Comparison of ENCODE assay signal across 8 mouse cellular contexts in genomic region chr7:35120146-35120691, GRCm38 (mm10). TPM values are rescaled to one million over a fixed set of nuclear protein-coding genes. Genes with fewer than 3 reads are reported as not detected.
DNase-seq lines count a peak whose midpoint lies in the region; ATAC-seq and TF ChIP-seq lines count a peak whose summit lies in the region.

No protein-coding gene starts in this region.

- no peak; the same call in 1 of the 2 replicates for TF ChIP-seq CTCF in intestine, postnatal 0 days (IDR thresholded peaks at IDR 0.05; ENCODE audit: low read depth)
- no peak for TF ChIP-seq CTCF in liver, postnatal 0 days (IDR thresholded peaks at IDR 0.05; ENCODE audit: low read depth)

- peaks cover 46% of the 10 kb centered on the region for H3K4me1 ChIP-seq in lung, embryonic 15.5 days
- no peaks in the 10 kb centered on the region for H3K4me1 ChIP-seq in intestine, postnatal 0 days (replicated peaks; ENCODE audit: control insufficient read depth, insufficient read depth, low read length)
- H3K4me1 ChIP-seq in liver, postnatal 0 days (ENCODE audit: insufficient read depth): peaks cover 17% of the 10 kb centered on the region

- H3K36me3 ChIP-seq in lung, embryonic 15.5 days: no peaks in the 10 kb centered on the region
- no peaks in the 10 kb centered on the region; the same call in 1 of the 2 replicates for H3K36me3 ChIP-seq in intestine, postnatal 0 days (ENCODE audit: control insufficient read depth, insufficient read depth)
- no peaks in the 10 kb centered on the region for H3K36me3 ChIP-seq in liver, postnatal 0 days (replicated peaks; ENCODE audit: insufficient read depth, low read length)

- DNase-seq in lung, postnatal 36 days: no peak
- peak; percentile 58 to 62 for DNase-seq in cerebellum, postnatal 10 days
- DNase-seq in gastrocnemius, postnatal 25 days: peak; percentile 42
- DNase-seq in liver, postnatal 0 days: no peak
- peak; percentile 67 for DNase-seq in testis, postnatal 10 days (ENCODE audit: low spot score)

- TF ChIP-seq EP300 in liver, postnatal 0 days (IDR thresholded peaks at IDR 0.05; ENCODE audit: low read depth): no peak

- WGBS in lung, embryonic 15.5 days: 1% methylated on average over 53 of the region's 53 CpGs
- WGBS in intestine, postnatal 0 days: under 1% methylated on average over 53 of the region's 53 CpGs
- under 1% methylated on average over 53 of the region's 53 CpGs for WGBS in liver, postnatal 0 days (ENCODE audit: insufficient replicate concordance)

- peaks cover 49% of the 10 kb centered on the region for H3K27me3 ChIP-seq in lung, embryonic 15.5 days
- H3K27me3 ChIP-seq in intestine, postnatal 0 days (replicated peaks; ENCODE audit: control insufficient read depth, insufficient read depth, low read length): no peaks in the 10 kb centered on the region
- peaks cover 39% of the 10 kb centered on the region for H3K27me3 ChIP-seq in liver, postnatal 0 days (ENCODE audit: insufficient read depth, low read length)

- peak overlapping the region; percentile 63 for H3K4me3 ChIP-seq in lung, embryonic 15.5 days
- H3K4me3 ChIP-seq in intestine, postnatal 0 days (ENCODE audit: low read depth, low read length): peak overlapping the region; percentile 79
- peak overlapping the region; percentile 69 for H3K4me3 ChIP-seq in liver, postnatal 0 days (ENCODE audit: low read depth, low read length)

- H3K9ac ChIP-seq in lung, embryonic 15.5 days: peak overlapping the region; percentile 71
- H3K9ac ChIP-seq in intestine, postnatal 0 days (ENCODE audit: low read depth, low read length): peak overlapping the region; percentile 87
- H3K9ac ChIP-seq in liver, postnatal 0 days (replicated peaks): peak overlapping the region; percentile 73

- H3K9me3 ChIP-seq in lung, embryonic 15.5 days: no peaks in the 10 kb centered on the region
- no peaks in the 10 kb centered on the region for H3K9me3 ChIP-seq in intestine, postnatal 0 days (ENCODE audit: control insufficient read depth)
- H3K9me3 ChIP-seq in liver, postnatal 0 days (ENCODE audit: low read length): no peaks in the 10 kb centered on the region

- no peak for ATAC-seq in lung, embryonic 15.5 days (ENCODE audit: borderline replicate concordance, extremely low read depth, low FRiP score, low TSS enrichment)
- ATAC-seq in intestine, postnatal 0 days: no peak
- no peak for ATAC-seq in liver, postnatal 0 days
- no peak for ATAC-seq in frontal cortex, adult (ENCODE audit: low TSS enrichment)

- H3K4me2 ChIP-seq in lung, embryonic 15.5 days: peak overlapping the region; percentile 98
- H3K4me2 ChIP-seq in intestine, postnatal 0 days (replicated peaks; ENCODE audit: low read depth): peak overlapping the region; percentile 93
- peak overlapping the region; percentile 87 for H3K4me2 ChIP-seq in liver, postnatal 0 days (ENCODE audit: low read depth, low read length)

- no peak overlapping the region for H3K27ac ChIP-seq in lung, embryonic 15.5 days
- H3K27ac ChIP-seq in intestine, postnatal 0 days (ENCODE audit: low read depth, low read length): peak overlapping the region; percentile 92
- H3K27ac ChIP-seq in liver, postnatal 0 days (ENCODE audit: low read depth): peak overlapping the region; percentile 77

RNA-seq across cellular contexts. Expression of gene Cebpa, which starts 1.1 kb away (rescaled TPM):
- 6.9 and 7.3 TPM in 2 replicates for polyA plus RNA-seq in lung, embryonic 15.5 days (2015; fragmentation: Nextera tagmentation; extraction: Ambion mirVana)
- 10 to 100 TPM in 1 of 2 experiments, 1 to 10 TPM in 1; 2.1 to 19.6 TPM for total RNA-seq in gastrocnemius, postnatal 25 days (2021)
- polyA plus RNA-seq in intestine, postnatal 0 days (2015; fragmentation: Nextera tagmentation; extraction: Ambion mirVana): 25.1 and 28.0 TPM in 2 replicates
- polyA plus RNA-seq in liver, postnatal 0 days (2015; fragmentation: Nextera tagmentation; extraction: Ambion mirVana): 20.2 and 34.0 TPM in 2 replicates

Comparison
In these comparisons a context has a peak if more than half of its experiments do, and no peak if none do; other contexts are left out.
1. DNase-seq: peak in cerebellum, postnatal 10 days (2 of 2), gastrocnemius, postnatal 25 days (single experiment) and testis, postnatal 10 days (single experiment); none in lung, postnatal 36 days (single experiment) and liver, postnatal 0 days (single experiment).
2. Peak in every context shown above with its lines, with median percentiles within 50 percentile points of each other: H3K4me2 ChIP-seq, H3K4me3 ChIP-seq and H3K9ac ChIP-seq.